Mouse (Mus musculus): Measurements from ENCODE around the gene Tulp2. TPM values are rescaled to one million over a fixed set of nuclear protein-coding genes. Genes with fewer than 3 reads are reported as not detected.
A peak's percentile ranks its signal among the peaks of the same experiment; 100 is the strongest.
"Not testable (repeated sequence)": the region's sequence is repeated elsewhere in the genome, so short reads cannot be mapped to it uniquely, and the experiment has no call there.

Tulp2 gene
- polyA plus RNA-seq, 1 experiment from 2014 or later: 2.3 TPM

- peak overlapping the region; percentile 90 for H3K27ac ChIP-seq (ENCODE audit: low read depth)
- peaks cover 55% of the 10 kb centered on the region for H3K36me3 ChIP-seq (ENCODE audit: control insufficient read depth, insufficient read depth, low read length)
- peaks cover 37% of the 10 kb centered on the region for H3K4me1 ChIP-seq (replicated peaks; ENCODE audit: control insufficient read depth, insufficient read depth, low read length)
- no peaks in the 10 kb centered on the region for H3K9me3 ChIP-seq (ENCODE audit: control insufficient read depth, low read length)
- ATAC-seq (replicated peaks; ENCODE audit: low FRiP score, low TSS enrichment, low read depth) (peak; percentile 67), DNase-seq (ENCODE audit: low spot score) (peak; percentile 96)
- no peaks in the 10 kb centered on the region for H3K27me3 ChIP-seq (replicated peaks; ENCODE audit: control insufficient read depth, insufficient read depth, low read length)
- peak overlapping the region; percentile 92 for H3K4me3 ChIP-seq (ENCODE audit: low read depth, low read length)
- 1% methylated on average over 41 of the region's 43 CpGs for WGBS
- H3K9ac ChIP-seq (ENCODE audit: low read length): peak overlapping the region; percentile 89
- H3K4me2 ChIP-seq (ENCODE audit: low read length): peak overlapping the region; percentile 63
Observed at GRCm38 (mm10) chr7:45458748-45459563, 22.7 kb upstream of the Tulp2 start.

- peak; percentile 92 for ATAC-seq (replicated peaks; ENCODE audit: low FRiP score, low TSS enrichment, low read depth)
- WGBS: under 1% methylated on average over 28 of the region's 37 CpGs
Observed at GRCm38 (mm10) chr7:45459564-45460140, 22.0 kb upstream of the Tulp2 start, which contains the start of gene Ftl1. Gene Ftl1, minus strand, starts transcription at chr7:45459884.

GRCm38 (mm10) chr7:45460377-45460776 lies 21.3 kb upstream of the Tulp2 start:
- WGBS: 70% methylated on average over 7 of the region's 7 CpGs
- peak overlapping the region; percentile 90 for H3K27ac ChIP-seq (ENCODE audit: low read depth)
- H3K9me3 ChIP-seq (ENCODE audit: control insufficient read depth, low read length): no peaks in the 10 kb centered on the region
- peak overlapping the region; percentile 41 for H3K9ac ChIP-seq (ENCODE audit: low read length)
- DNase-seq (ENCODE audit: low spot score) (no peak), ATAC-seq (replicated peaks; ENCODE audit: low FRiP score, low TSS enrichment, low read depth) (no peak)
- peaks cover 38% of the 10 kb centered on the region for H3K4me1 ChIP-seq (replicated peaks; ENCODE audit: control insufficient read depth, insufficient read depth, low read length)
- peak overlapping the region; percentile 92 for H3K4me3 ChIP-seq (ENCODE audit: low read depth, low read length)
- H3K4me2 ChIP-seq (ENCODE audit: low read length): peak overlapping the region; percentile 62
- no peaks in the 10 kb centered on the region for H3K27me3 ChIP-seq (replicated peaks; ENCODE audit: control insufficient read depth, insufficient read depth, low read length)
- peaks cover 52% of the 10 kb centered on the region for H3K36me3 ChIP-seq (ENCODE audit: control insufficient read depth, insufficient read depth, low read length)

More at GRCm38 (mm10) chr7:45459564-45460140, 22.0 kb upstream of the Tulp2 start, which contains the start of gene Ftl1:
- Histone ChIP-seq H3K9ac (ENCODE audit: low read length) (peak within 1 kb of the TSS; percentile 89), H3K36me3 (ENCODE audit: control insufficient read depth, insufficient read depth, low read length) (peaks cover 52% of the 10 kb centered on the region), H3K4me2 (ENCODE audit: low read length) (peak within 1 kb of the TSS; percentile 63), H3K4me3 (ENCODE audit: low read depth, low read length) (peak within 1 kb of the TSS; percentile 92), H3K27ac (ENCODE audit: low read depth) (peak within 1 kb of the TSS; percentile 90), H3K4me1 (replicated peaks; ENCODE audit: control insufficient read depth, insufficient read depth, low read length) (peaks cover 37% of the 10 kb centered on the region)
- H3K9me3 ChIP-seq (ENCODE audit: control insufficient read depth, low read length); H3K27me3 ChIP-seq (replicated peaks; ENCODE audit: control insufficient read depth, insufficient read depth, low read length): not testable (repeated sequence)
- peak; percentile 95 for DNase-seq (ENCODE audit: low spot score)

GRCm38 (mm10) chr7:45460860-45461314 lies 20.8 kb upstream of the Tulp2 start:
- Histone ChIP-seq H3K4me2 (ENCODE audit: low read length) (peak overlapping the region; percentile 62), H3K27me3 (replicated peaks; ENCODE audit: control insufficient read depth, insufficient read depth, low read length) (no peaks in the 10 kb centered on the region), H3K9me3 (ENCODE audit: control insufficient read depth, low read length) (no peaks in the 10 kb centered on the region), H3K4me1 (replicated peaks; ENCODE audit: control insufficient read depth, insufficient read depth, low read length) (peaks cover 43% of the 10 kb centered on the region), H3K36me3 (ENCODE audit: control insufficient read depth, insufficient read depth, low read length) (peaks cover 51% of the 10 kb centered on the region), H3K27ac (ENCODE audit: low read depth) (peak overlapping the region; percentile 90), H3K9ac (ENCODE audit: low read length) (no peak overlapping the region), H3K4me3 (ENCODE audit: low read depth, low read length) (no peak overlapping the region)
- DNase-seq (ENCODE audit: low spot score): peak; percentile 76
- 0 out of 2 replicates have a peak, but pooled peaks have one; percentile 4 for ATAC-seq (replicated peaks; ENCODE audit: low FRiP score, low TSS enrichment, low read depth)
- 13% methylated on average over 13 of the region's 13 CpGs for WGBS

- DNase-seq (ENCODE audit: low spot score): no peak
- no peak for ATAC-seq (replicated peaks; ENCODE audit: low FRiP score, low TSS enrichment, low read depth)
- H3K9ac ChIP-seq (ENCODE audit: low read length): no peak overlapping the region
- H3K4me2 ChIP-seq (ENCODE audit: low read length): peak overlapping the region; percentile 62
- H3K4me3 ChIP-seq (ENCODE audit: low read depth, low read length): no peak overlapping the region
- no peaks in the 10 kb centered on the region for H3K9me3 ChIP-seq (ENCODE audit: control insufficient read depth, low read length)
- peak overlapping the region; percentile 90 for H3K27ac ChIP-seq (ENCODE audit: low read depth)
- peaks cover 51% of the 10 kb centered on the region for H3K36me3 ChIP-seq (ENCODE audit: control insufficient read depth, insufficient read depth, low read length)
- H3K4me1 ChIP-seq (replicated peaks; ENCODE audit: control insufficient read depth, insufficient read depth, low read length): peaks cover 46% of the 10 kb centered on the region
- 59% methylated on average over 4 of the region's 5 CpGs for WGBS
- H3K27me3 ChIP-seq (replicated peaks; ENCODE audit: control insufficient read depth, insufficient read depth, low read length): no peaks in the 10 kb centered on the region
Observed at GRCm38 (mm10) chr7:45461326-45461725, 20.4 kb upstream of the Tulp2 start.

GRCm38 (mm10) chr7:45461781-45462180 lies 19.9 kb upstream of the Tulp2 start:
- Histone ChIP-seq H3K4me1 (replicated peaks; ENCODE audit: control insufficient read depth, insufficient read depth, low read length) (peaks cover 45% of the 10 kb centered on the region), H3K9me3 (ENCODE audit: control insufficient read depth, low read length) (no peaks in the 10 kb centered on the region), H3K36me3 (ENCODE audit: control insufficient read depth, insufficient read depth, low read length) (peaks cover 50% of the 10 kb centered on the region), H3K27me3 (replicated peaks; ENCODE audit: control insufficient read depth, insufficient read depth, low read length) (no peaks in the 10 kb centered on the region), H3K9ac (ENCODE audit: low read length) (no peak overlapping the region), H3K4me3 (ENCODE audit: low read depth, low read length) (no peak overlapping the region), H3K27ac (ENCODE audit: low read depth) (peak overlapping the region; percentile 90), H3K4me2 (ENCODE audit: low read length) (no peak overlapping the region)
- ATAC-seq (replicated peaks; ENCODE audit: low FRiP score, low TSS enrichment, low read depth) (no peak), DNase-seq (ENCODE audit: low spot score) (no peak)
- 75% methylated on average over 4 of the region's 4 CpGs for WGBS

- Histone ChIP-seq H3K9me3 (ENCODE audit: control insufficient read depth, low read length) (no peaks in the 10 kb centered on the region), H3K4me2 (ENCODE audit: low read length) (no peak overlapping the region), H3K36me3 (ENCODE audit: control insufficient read depth, insufficient read depth, low read length) (peaks cover 44% of the 10 kb centered on the region), H3K27ac (ENCODE audit: low read depth) (no peak overlapping the region), H3K9ac (ENCODE audit: low read length) (no peak overlapping the region), H3K4me3 (ENCODE audit: low read depth, low read length) (no peak overlapping the region), H3K27me3 (replicated peaks; ENCODE audit: control insufficient read depth, insufficient read depth, low read length) (no peaks in the 10 kb centered on the region), H3K4me1 (replicated peaks; ENCODE audit: control insufficient read depth, insufficient read depth, low read length) (peaks cover 44% of the 10 kb centered on the region)
- WGBS: 86% methylated on average over 4 of the region's 4 CpGs
- ATAC-seq (replicated peaks; ENCODE audit: low FRiP score, low TSS enrichment, low read depth) (no peak), DNase-seq (ENCODE audit: low spot score) (peak; percentile 48)
Observed at GRCm38 (mm10) chr7:45462325-45462724, 19.4 kb upstream of the Tulp2 start.

GRCm38 (mm10) chr7:45462868-45463267 lies 18.8 kb upstream of the Tulp2 start:
- not testable (repeated sequence) for H3K9ac ChIP-seq (ENCODE audit: low read length); ATAC-seq (replicated peaks; ENCODE audit: low FRiP score, low TSS enrichment, low read depth); H3K27me3 ChIP-seq (replicated peaks; ENCODE audit: control insufficient read depth, insufficient read depth, low read length); H3K27ac ChIP-seq (ENCODE audit: low read depth); H3K4me3 ChIP-seq (ENCODE audit: low read depth, low read length); H3K4me2 ChIP-seq (ENCODE audit: low read length); H3K9me3 ChIP-seq (ENCODE audit: control insufficient read depth, low read length)
- 78% methylated on average over 4 of the region's 4 CpGs for WGBS
- peaks cover 39% of the 10 kb centered on the region for H3K36me3 ChIP-seq (ENCODE audit: control insufficient read depth, insufficient read depth, low read length)
- H3K4me1 ChIP-seq (replicated peaks; ENCODE audit: control insufficient read depth, insufficient read depth, low read length): peaks cover 39% of the 10 kb centered on the region
- DNase-seq (ENCODE audit: low spot score): peak; percentile 38
